Mouse (Mus musculus): Measurements from ENCODE around the gene Strn3. TPM values are rescaled to one million over a fixed set of nuclear protein-coding genes. Genes with fewer than 3 reads are reported as not detected.

Strn3 gene
- polyA plus RNA-seq, 1 experiment from 2014 or later, result 46.3 TPM

GRCm38 (mm10) chr12:51567225-51567624 lies 124.5 kb downstream of the Strn3 start:
- Histone ChIP-seq H3K9ac (ENCODE audit: low read depth, low read length) (no peak overlapping the region), H3K4me3 (replicated peaks; ENCODE audit: low read depth, low read length) (no peak overlapping the region), H3K9me3 (replicated peaks; ENCODE audit: low read length) (no peaks in the 10 kb centered on the region), H3K27me3 (ENCODE audit: insufficient read depth, low read length) (no peaks in the 10 kb centered on the region), H3K27ac (no peak overlapping the region), H3K4me1 (replicated peaks; ENCODE audit: insufficient read depth, low read length) (no peaks in the 10 kb centered on the region), H3K4me2 (ENCODE audit: low read length) (no peak overlapping the region), H3K36me3 (ENCODE audit: insufficient read depth, low read length) (no peaks in the 10 kb centered on the region)
- WGBS, result 79% methylated on average over 7 of the region's 7 CpGs
- ATAC-seq (replicated peaks; ENCODE audit: low FRiP score, low read depth) (no peak), DNase-seq (ENCODE audit: low spot score) (no peak)
- TF ChIP-seq CTCF (IDR thresholded peaks at IDR 0.05; ENCODE audit: low read depth), result no peak

GRCm38 (mm10) chr12:51561416-51561815 lies 130.3 kb downstream of the Strn3 start:
- Histone ChIP-seq H3K9me3 (replicated peaks; ENCODE audit: low read length) (no peaks in the 10 kb centered on the region), H3K4me2 (ENCODE audit: low read length) (0 out of 2 replicates have a peak overlapping the region, but pooled peaks have one; percentile 7), H3K9ac (ENCODE audit: low read depth, low read length) (no peak overlapping the region), H3K36me3 (ENCODE audit: insufficient read depth, low read length) (no peaks in the 10 kb centered on the region), H3K4me1 (replicated peaks; ENCODE audit: insufficient read depth, low read length) (no peaks in the 10 kb centered on the region), H3K27me3 (ENCODE audit: insufficient read depth, low read length) (no peaks in the 10 kb centered on the region), H3K4me3 (replicated peaks; ENCODE audit: low read depth, low read length) (no peak overlapping the region), H3K27ac (no peak overlapping the region)
- WGBS, result 8% methylated on average over 9 of the region's 9 CpGs
- ATAC-seq (replicated peaks; ENCODE audit: low FRiP score, low read depth), result no peak
- no peak for TF ChIP-seq CTCF (IDR thresholded peaks at IDR 0.05; ENCODE audit: low read depth)
- peak; percentile 54 for DNase-seq (ENCODE audit: low spot score)

Other genes with a start within 250 kb of the Strn3 start
- gene Coch, start 98.6 kb downstream of the Strn3 start, polyA plus RNA-seq (2015; fragmentation: Nextera tagmentation; extraction: Ambion mirVana), result 1.6 and 1.9 TPM in 2 replicates
- 37.9 and 48.3 TPM in 2 replicates for gene Ap4s1, start 864 bp downstream of the Strn3 start, polyA plus RNA-seq (2015; fragmentation: Nextera tagmentation; extraction: Ambion mirVana)
- gene Hectd1, start 137.6 kb upstream of the Strn3 start, polyA plus RNA-seq (2015; fragmentation: Nextera tagmentation; extraction: Ambion mirVana), result 28.1 and 30.9 TPM in 2 replicates